Mouse (Mus musculus) intestine, embryonic 16.5 days (tissue): ENCODE data around the gene Gm19935. TPM values are rescaled to one million over a fixed set of nuclear protein-coding genes. Genes with fewer than 3 reads are reported as not detected.
A peak's percentile ranks its signal among the peaks of the same experiment; 100 is the strongest.

Experiments
- ATAC-seq: fragments of 200-750 bp; cut with Nextera tagmentation; 2 replicates; pipeline ENCODE4 v1.8.0; 2017; ENCODE audit warnings: moderate TSS enrichment, moderate library complexity
- H3K27ac ChIP-seq: fragments of 300-500 bp; sonication (generic); 2 replicates; pipeline ENCODE4 v1.5.1; 2014; ENCODE audit warnings: mild to moderate bottlenecking, low read length
- H3K27me3 ChIP-seq: fragments of 300-500 bp; sonication (generic); replicated peaks from 2 replicates; pipeline ENCODE4 v1.6.1; 2014; ENCODE audit warnings: low read length, control low read depth, mixed read lengths; ENCODE audit not compliant: control insufficient read depth, insufficient read depth
- H3K36me3 ChIP-seq: fragments of 300-500 bp; sonication (generic); 2 replicates; pipeline ENCODE4 v1.6.1; 2014; ENCODE audit warnings: low read length, control low read depth; ENCODE audit not compliant: control insufficient read depth, insufficient read depth
- H3K4me1 ChIP-seq: fragments of 300-500 bp; sonication (generic); 2 replicates; pipeline ENCODE4 v1.6.1; 2014; ENCODE audit warnings: low read length, control low read depth, mixed read lengths; ENCODE audit not compliant: control insufficient read depth, insufficient read depth
- H3K4me2 ChIP-seq: fragments of 300-500 bp; sonication (generic); 2 replicates; pipeline ENCODE4 v1.6.1; 2014; ENCODE audit warnings: low read depth, low read length, control low read depth
- H3K4me3 ChIP-seq: fragments of 300-500 bp; sonication (generic); 2 replicates; pipeline ENCODE4 v1.5.1; 2014; ENCODE audit warnings: mild to moderate bottlenecking, low read length
- H3K9ac ChIP-seq: fragments of 300-500 bp; sonication (generic); 2 replicates; pipeline ENCODE4 v1.6.1; 2014; ENCODE audit warnings: low read depth, low read length
- H3K9me3 ChIP-seq: fragments of 300-500 bp; sonication (generic); 2 replicates; pipeline ENCODE4 v1.6.1; 2016; ENCODE audit warnings: low read length, control low read depth; ENCODE audit not compliant: control insufficient read depth
- WGBS: fragments of 180-500 bp; shearing (Covaris S2); extraction: QIAGEN DNeasy Blood & Tissue Kit; methylation state at CpG from one replicate; pipeline ENCODE4 v1.1.7; 2014; 5-methylcytosine and 5-hydroxymethylcytosine counted together
- polyA plus RNA-seq: library from polyadenylated mRNA; unstranded; fragments of >200 nt; fragmentation: Nextera tagmentation; extraction: Ambion mirVana; gene quantifications from 2 replicates; pipeline ENCODE4 v1.2.1, GENCODE M21; 2015

The Gm19935 gene
- polyA plus RNA-seq, 1 experiment from 2014 or later, result not detected

GRCm38 (mm10) chr8:90833628-90834320 lies 16.6 kb upstream of the Gm19935 start:
- Histone ChIP-seq H3K9ac (no peak overlapping the region), H3K4me3 (no peak overlapping the region), H3K4me2 (no peak overlapping the region)

GRCm38 (mm10) chr8:90832576-90833289 lies 15.5 kb upstream of the Gm19935 start:
- Histone ChIP-seq H3K27ac (no peak overlapping the region), H3K9me3 (no peaks in the 10 kb centered on the region), H3K36me3 (no peaks in the 10 kb centered on the region), H3K9ac (no peak overlapping the region), H3K4me3 (no peak overlapping the region), H3K4me2 (no peak overlapping the region), H3K27me3 (no peaks in the 10 kb centered on the region), H3K4me1 (peaks cover 16% of the 10 kb centered on the region)
- whole genome bisulfite sequencing, result 56% methylated on average over 5 of the region's 5 CpGs
- no peak for ATAC-seq

More at GRCm38 (mm10) chr8:90833628-90834320, 16.6 kb upstream of the Gm19935 start:
- Histone ChIP-seq H3K27ac (no peak overlapping the region), H3K36me3 (no peaks in the 10 kb centered on the region), H3K4me1 (peaks cover 10% of the 10 kb centered on the region; the same call in 1 of the 2 replicates), H3K27me3 (no peaks in the 10 kb centered on the region), H3K9me3 (no peaks in the 10 kb centered on the region)
- ATAC-seq, result no peak
- whole genome bisulfite sequencing, result 57% methylated on average over 6 of the region's 6 CpGs

GRCm38 (mm10) chr8:90830980-90831379 lies 13.8 kb upstream of the Gm19935 start:
- H3K27me3 ChIP-seq, result no peaks in the 10 kb centered on the region
- no peak overlapping the region for H3K4me2 ChIP-seq
- no peak overlapping the region for H3K9ac ChIP-seq
- ATAC-seq, result no peak
- no peak overlapping the region for H3K27ac ChIP-seq
- no peaks in the 10 kb centered on the region for H3K36me3 ChIP-seq
- no peaks in the 10 kb centered on the region for H3K9me3 ChIP-seq
- peaks cover 16% of the 10 kb centered on the region for H3K4me1 ChIP-seq
- no peak overlapping the region for H3K4me3 ChIP-seq
- WGBS, result 62% methylated on average over 8 of the region's 8 CpGs

GRCm38 (mm10) chr8:90829825-90830224 lies 12.6 kb upstream of the Gm19935 start:
- peaks cover 17% of the 10 kb centered on the region for H3K4me1 ChIP-seq
- 78% methylated on average over 1 of the region's 1 CpGs for WGBS
- ATAC-seq, result no peak

GRCm38 (mm10) chr8:90828987-90829740 lies 12.0 kb upstream of the Gm19935 start:
- peak overlapping the region; percentile 85 for H3K4me2 ChIP-seq
- peak overlapping the region; percentile 68 for H3K4me3 ChIP-seq
- H3K27me3 ChIP-seq, result no peaks in the 10 kb centered on the region
- H3K9me3 ChIP-seq, result no peaks in the 10 kb centered on the region
- peaks cover 19% of the 10 kb centered on the region for H3K4me1 ChIP-seq
- H3K27ac ChIP-seq, result peak overlapping the region; percentile 59
- 5% methylated on average over 11 of the region's 11 CpGs for WGBS
- ATAC-seq, result peak; percentile 56
- peak overlapping the region; percentile 82 for H3K9ac ChIP-seq
- no peaks in the 10 kb centered on the region for H3K36me3 ChIP-seq

More at GRCm38 (mm10) chr8:90829825-90830224, 12.6 kb upstream of the Gm19935 start:
- no peaks in the 10 kb centered on the region for H3K36me3 ChIP-seq
- peak overlapping the region; percentile 85 for H3K4me2 ChIP-seq
- no peak overlapping the region for H3K27ac ChIP-seq
- 0 out of 2 replicates have a peak overlapping the region, but pooled peaks have one; percentile 82 for H3K9ac ChIP-seq
- H3K4me3 ChIP-seq, result peak overlapping the region; percentile 68; the same call in 1 of the 2 replicates
- H3K9me3 ChIP-seq, result no peaks in the 10 kb centered on the region
- no peaks in the 10 kb centered on the region for H3K27me3 ChIP-seq

GRCm38 (mm10) chr8:90828181-90828986 lies 11.2 kb upstream of the Gm19935 start, which contains the start of gene Chd9:
TSS of gene Chd9 (plus strand) at chr8:90828352.
- H3K36me3 ChIP-seq, result no peaks in the 10 kb centered on the region
- peak; percentile 83 for ATAC-seq
- peak within 1 kb of the TSS; percentile 82 for H3K9ac ChIP-seq
- peak within 1 kb of the TSS; percentile 61 for H3K27ac ChIP-seq
- H3K9me3 ChIP-seq, result no peaks in the 10 kb centered on the region
- H3K4me1 ChIP-seq, result peaks cover 19% of the 10 kb centered on the region
- WGBS, result 2% methylated on average over 39 of the region's 39 CpGs
- peak within 1 kb of the TSS; percentile 85 for H3K4me2 ChIP-seq
- peak within 1 kb of the TSS; percentile 68 for H3K4me3 ChIP-seq
- no peaks in the 10 kb centered on the region for H3K27me3 ChIP-seq

- ATAC-seq, result peak; percentile 88
- H3K4me1 ChIP-seq, result peaks cover 15% of the 10 kb centered on the region
- peak overlapping the region; percentile 47 for H3K4me2 ChIP-seq
- H3K9ac ChIP-seq, result peak overlapping the region; percentile 51; the same call in 1 of the 2 replicates
- peak overlapping the region; percentile 5; the same call in 1 of the 2 replicates for H3K4me3 ChIP-seq
- H3K27ac ChIP-seq, result peak overlapping the region; percentile 88
- H3K36me3 ChIP-seq, result no peaks in the 10 kb centered on the region
- H3K9me3 ChIP-seq, result no peaks in the 10 kb centered on the region
- WGBS, result 64% methylated on average over 9 of the region's 9 CpGs
- no peaks in the 10 kb centered on the region for H3K27me3 ChIP-seq
Observed at GRCm38 (mm10) chr8:90825459-90825871, 8.3 kb upstream of the Gm19935 start.

GRCm38 (mm10) chr8:90822443-90822842 lies 5.2 kb upstream of the Gm19935 start:
- H3K4me1 ChIP-seq, result peaks cover 5% of the 10 kb centered on the region; the same call in 1 of the 2 replicates
- H3K4me3 ChIP-seq, result no peak overlapping the region
- H3K9ac ChIP-seq, result no peak overlapping the region
- no peaks in the 10 kb centered on the region for H3K36me3 ChIP-seq
- H3K27me3 ChIP-seq, result no peaks in the 10 kb centered on the region
- H3K27ac ChIP-seq, result no peak overlapping the region
- no peaks in the 10 kb centered on the region for H3K9me3 ChIP-seq
- WGBS, result 23% methylated on average over 11 of the region's 11 CpGs
- no peak overlapping the region for H3K4me2 ChIP-seq
- ATAC-seq, result no peak
